Mouse (Mus musculus) midbrain, embryonic 16.5 days (tissue): ENCODE results near the gene Cpt1c. TPM values are rescaled to one million over a fixed set of nuclear protein-coding genes. Genes with fewer than 3 reads are reported as not detected.

Experiments used
- microRNA-seq: library from miRNA; unstranded; fragments of <30 nt; microRNA quantifications from one replicate; pipeline ENCODE4, GENCODE M21; 2017
- polyA plus RNA-seq: library from polyadenylated mRNA; unstranded; fragments of >200 nt; fragmentation: Nextera tagmentation; extraction: Ambion mirVana; gene quantifications from 2 replicates; pipeline ENCODE4 v1.2.1, GENCODE M21; 2015

Gene Cpt1c
- polyA plus RNA-seq, 1 experiment from 2014 or later = 63.1 TPM

Small RNAs within 50 kb of the gene (microRNA-seq; reads per million reads assigned to microRNA genes)
- gene Mir7054 = 1.2 reads per million

Other genes with a start within 250 kb of the Cpt1c start
- gene Vrk3, start 226.4 kb downstream of the Cpt1c start, polyA plus RNA-seq = 27.3 and 27.9 TPM in 2 replicates
- 1.2 and 1.8 TPM in 2 replicates for gene Zfp473, start 223.8 kb downstream of the Cpt1c start, polyA plus RNA-seq
- 43.6 and 45.9 TPM in 2 replicates for gene Nup62, start 158.8 kb downstream of the Cpt1c start, polyA plus RNA-seq
- 0.57 and 1.0 TPM in 2 replicates for gene Il4i1, start 158.5 kb downstream of the Cpt1c start, polyA plus RNA-seq
- 2.5 and 3.0 TPM in 2 replicates for gene Atf5, start 158.2 kb downstream of the Cpt1c start, polyA plus RNA-seq
- gene Akt1s1, start 125.9 kb downstream of the Cpt1c start, polyA plus RNA-seq = 82.2 and 83.2 TPM in 2 replicates
- 118 and 123 TPM in 2 replicates for gene Tbc1d17, start 125.8 kb downstream of the Cpt1c start, polyA plus RNA-seq
- gene Pnkp, start 117.7 kb downstream of the Cpt1c start, polyA plus RNA-seq = 27.9 and 30.4 TPM in 2 replicates
- 419 and 448 TPM in 2 replicates for gene Ptov1, start 105.1 kb downstream of the Cpt1c start, polyA plus RNA-seq
- gene Med25, start 82.1 kb downstream of the Cpt1c start, polyA plus RNA-seq = 153 and 158 TPM in 2 replicates
- gene Fuz, start 78.8 kb downstream of the Cpt1c start, polyA plus RNA-seq = 20.0 and 22.3 TPM in 2 replicates
- gene Ap2a1, start 45.4 kb downstream of the Cpt1c start, polyA plus RNA-seq = 122 and 136 TPM in 2 replicates
- gene Tsks, start 31.6 kb downstream of the Cpt1c start, polyA plus RNA-seq = 0.10 and 0.25 TPM in 2 replicates
- gene Prmt1, start 11.7 kb upstream of the Cpt1c start, polyA plus RNA-seq = 671 and 697 TPM in 2 replicates
- 52.3 and 53.6 TPM in 2 replicates for gene Irf3, start 22.8 kb upstream of the Cpt1c start, polyA plus RNA-seq
- gene Bcl2l12, start 23.9 kb upstream of the Cpt1c start, polyA plus RNA-seq = 7.0 and 8.3 TPM in 2 replicates
- 42.4 and 47.8 TPM in 2 replicates for gene Scaf1, start 41.5 kb upstream of the Cpt1c start, polyA plus RNA-seq
- 12.2 and 12.4 TPM in 2 replicates for gene Rras, start 43.1 kb upstream of the Cpt1c start, polyA plus RNA-seq
- gene Prr12, start 78.0 kb upstream of the Cpt1c start, polyA plus RNA-seq = 13.6 and 13.9 TPM in 2 replicates
- 64.1 and 67.7 TPM in 2 replicates for gene Nosip, start 87.6 kb upstream of the Cpt1c start, polyA plus RNA-seq
- 12.5 and 13.6 TPM in 2 replicates for gene Prrg2, start 87.8 kb upstream of the Cpt1c start, polyA plus RNA-seq
- 43.5 and 47.8 TPM in 2 replicates for gene Rcn3, start 117.4 kb upstream of the Cpt1c start, polyA plus RNA-seq
- 22.7 and 27.9 TPM in 2 replicates for gene Fcgrt, start 129.0 kb upstream of the Cpt1c start, polyA plus RNA-seq
- 657 and 700 TPM in 2 replicates for gene Rps11, start 149.6 kb upstream of the Cpt1c start, polyA plus RNA-seq
- 602 and 620 TPM in 2 replicates for gene Rpl13a, start 153.9 kb upstream of the Cpt1c start, polyA plus RNA-seq
- gene Gm45713, start 161.4 kb upstream of the Cpt1c start, polyA plus RNA-seq = 0.41 TPM in 1 of 2 replicates, not detected in the other
- 1.5 and 2.2 TPM in 2 replicates for gene Flt3l, start 161.6 kb upstream of the Cpt1c start, polyA plus RNA-seq
- gene Pih1d1, start 179.5 kb upstream of the Cpt1c start, polyA plus RNA-seq = 89.9 and 91.9 TPM in 2 replicates
- gene Aldh16a1, start 179.7 kb upstream of the Cpt1c start, polyA plus RNA-seq = 13.7 and 18.2 TPM in 2 replicates
- 0.55 and 1.1 TPM in 2 replicates for gene Slc17a7, start 189.1 kb upstream of the Cpt1c start, polyA plus RNA-seq
- not detected in 2 replicates for gene Gfy, start 204.7 kb upstream of the Cpt1c start, polyA plus RNA-seq
- 1.1 and 1.2 TPM in 2 replicates for gene Pth2, start 206.1 kb upstream of the Cpt1c start, polyA plus RNA-seq
- 0.45 and 0.53 TPM in 2 replicates for gene Ccdc155, start 230.0 kb upstream of the Cpt1c start, polyA plus RNA-seq
- 6.2 and 10.5 TPM in 2 replicates for gene Dkkl1, start 237.3 kb upstream of the Cpt1c start, polyA plus RNA-seq
- gene Tead2, start 240.9 kb upstream of the Cpt1c start, polyA plus RNA-seq = 30.5 and 39.5 TPM in 2 replicates